Mouse (Mus musculus) liver, embryonic 14.5 days (tissue): ENCODE results near the gene Sdhaf4. TPM values are rescaled to one million over a fixed set of nuclear protein-coding genes. Genes with fewer than 3 reads are reported as not detected.
A peak's percentile ranks its signal among the peaks of the same experiment; 100 is the strongest.
"Not testable (repeated sequence)": the region's sequence is repeated elsewhere in the genome, so short reads cannot be mapped to it uniquely, and the experiment has no call there.

Experiments
- ATAC-seq: fragments of 200-750 bp; cut with Nextera tagmentation; 2 replicates; pipeline ENCODE4 v1.8.0; 2017; ENCODE audit warnings: moderate number of reproducible peaks, mild to moderate bottlenecking, moderate library complexity; ENCODE audit not compliant: insufficient read depth
- DNase-seq, 3 experiments: peaks; one replicate each; pipeline ENCODE4 v3.0.0-alpha.2; 2012 to 2013; ENCODE audit warnings: low read depth in 3 of 3, low spot score in 3 of 3
- H3K27ac ChIP-seq: fragments of 300-500 bp; sonication (generic); 2 replicates; pipeline ENCODE4 v1.5.1; 2014; ENCODE audit warnings: moderate library complexity, mild to moderate bottlenecking, control low read depth, inconsistent platforms
- H3K27me3 ChIP-seq: fragments of 300-500 bp; sonication (generic); 2 replicates; pipeline ENCODE4 v1.6.1; 2014; ENCODE audit warnings: mild to moderate bottlenecking, low read length, moderate library complexity; ENCODE audit not compliant: control insufficient read depth, insufficient read depth
- H3K36me3 ChIP-seq: fragments of 300-500 bp; sonication (generic); replicated peaks from 2 replicates; pipeline ENCODE4 v1.6.1; 2014; ENCODE audit warnings: low read depth; ENCODE audit not compliant: control insufficient read depth, insufficient read depth
- H3K4me1 ChIP-seq, 2 experiments: fragments of 200-500 bp in 1 of 2; fragments of 300-500 bp in 1 of 2; sonication (generic) in 1 of 2; replicated peaks; 2 replicates each; pipeline ENCODE4 v1.6.1; 2012 to 2014; ENCODE audit warnings: antibody characterized with exemption in 1 of 2, inconsistent platforms in 1 of 2, low read length in 1 of 2; ENCODE audit not compliant: control insufficient read depth in 2 of 2, insufficient read depth in 2 of 2
- H3K4me2 ChIP-seq: fragments of 300-500 bp; sonication (generic); 2 replicates; pipeline ENCODE4 v1.6.1; 2014; ENCODE audit warnings: low read depth, mild to moderate bottlenecking, control low read depth, moderate library complexity
- H3K4me3 ChIP-seq, 2 experiments: fragments of 200-500 bp in 1 of 2; fragments of 300-500 bp in 1 of 2; sonication (generic) in 1 of 2; 2 replicates each; pipeline ENCODE4 v1.5.1; 2012 to 2014; ENCODE audit warnings: low read depth in 2 of 2, low read length in 2 of 2, mild to moderate bottlenecking in 2 of 2, control low read depth in 1 of 2, inconsistent platforms in 1 of 2, moderate library complexity in 1 of 2; ENCODE audit not compliant: insufficient read depth in 1 of 2
- H3K9ac ChIP-seq: fragments of 300-500 bp; sonication (generic); replicated peaks from 2 replicates; pipeline ENCODE4 v1.6.1; 2014; ENCODE audit warnings: mild to moderate bottlenecking, control low read depth, moderate library complexity
- H3K9me3 ChIP-seq: fragments of 300-500 bp; sonication (generic); 2 replicates; pipeline ENCODE4 v1.6.1; 2016; ENCODE audit warnings: low read length, mixed read lengths; ENCODE audit not compliant: control insufficient read depth
- CTCF ChIP-seq: IDR thresholded peaks from 2 replicates; pipeline ENCODE4 v1.5.1; 2016; ENCODE audit warnings: antibody characterized with exemption, low read depth, control low read depth
- EP300 ChIP-seq: IDR thresholded peaks from 2 replicates; pipeline ENCODE4 v1.6.1; 2016; ENCODE audit warnings: antibody characterized with exemption, low read depth
- WGBS: fragments of 180-500 bp; shearing (Covaris S2); extraction: QIAGEN DNeasy Blood & Tissue Kit; methylation state at CpG from one replicate; pipeline ENCODE4 v1.1.7; 2014; ENCODE audit not compliant: insufficient replicate concordance; 5-methylcytosine and 5-hydroxymethylcytosine counted together
- polyA plus RNA-seq, 2 experiments: library from polyadenylated mRNA; depleted of rRNA in 1 of 2; stranded (reverse) in 1 of 2; unstranded in 1 of 2; fragments of >200 nt; fragmentation: Nextera tagmentation in 1 of 2; extraction: Ambion mirVana in 1 of 2; gene quantifications; 2 replicates each; pipeline versions ENCODE4 v1.2.1 to v1.2.3; 2012 to 2014

Sdhaf4 gene
- polyA plus RNA-seq, 2 experiments: 13.3 to 39.9 TPM

- Histone ChIP-seq H3K27ac (no peak overlapping the region), H3K4me2 (no peak overlapping the region), H3K9ac (no peak overlapping the region), H3K9me3 (no peaks in the 10 kb centered on the region), H3K4me3 (no peak overlapping the region), H3K36me3 (no peaks in the 10 kb centered on the region), H3K27me3 (no peaks in the 10 kb centered on the region), H3K4me1 (no peaks in the 10 kb centered on the region)
- DNase-seq (no peak), ATAC-seq (no peak)
- no peak for TF ChIP-seq CTCF
- TF ChIP-seq EP300: no peak
- WGBS: 63% methylated on average over 6 of the region's 6 CpGs
Measured at GRCm38 (mm10) chr1:23978281-23978680, 27.2 kb downstream of the Sdhaf4 start.

- H3K27ac ChIP-seq, H3K36me3 ChIP-seq, H3K4me2 ChIP-seq, H3K9me3 ChIP-seq, DNase-seq, H3K9ac ChIP-seq, H3K4me3 ChIP-seq, H3K27me3 ChIP-seq, H3K4me1 ChIP-seq, ATAC-seq: not testable (repeated sequence)
- WGBS: 65% methylated on average over 3 of the region's 4 CpGs
Measured at GRCm38 (mm10) chr1:23971159-23971558, 34.3 kb downstream of the Sdhaf4 start.

- no peak for ATAC-seq
- WGBS: 66% methylated on average over 9 of the region's 9 CpGs
Measured at GRCm38 (mm10) chr1:23968027-23968725, 37.3 kb downstream of the Sdhaf4 start.

GRCm38 (mm10) chr1:23966226-23966625, 39.2 kb downstream of the Sdhaf4 start:
- Histone ChIP-seq H3K4me1 (no peaks in the 10 kb centered on the region; a peak in 1 of 4 replicates), H3K9me3 (no peaks in the 10 kb centered on the region), H3K9ac (no peak overlapping the region), H3K27ac (no peak overlapping the region), H3K4me3 (no peak overlapping the region), H3K36me3 (no peaks in the 10 kb centered on the region), H3K4me2 (no peak overlapping the region), H3K27me3 (no peaks in the 10 kb centered on the region)
- TF ChIP-seq CTCF (no peak), EP300 (peak; percentile 28; the same call in 1 of the 2 replicates)
- ATAC-seq (peak; percentile 84), DNase-seq (peak in 2 of 3 experiments; percentile 9 to 17)
- WGBS: 21% methylated on average over 1 of the region's 1 CpGs

More at GRCm38 (mm10) chr1:23968027-23968725, 37.3 kb downstream of the Sdhaf4 start:
- Histone ChIP-seq H3K4me1 (no peaks in the 10 kb centered on the region; a peak in 1 of 4 replicates), H3K4me3 (no peak overlapping the region), H3K27me3 (no peaks in the 10 kb centered on the region), H3K27ac (no peak overlapping the region), H3K4me2 (no peak overlapping the region), H3K36me3 (no peaks in the 10 kb centered on the region), H3K9me3 (no peaks in the 10 kb centered on the region), H3K9ac (no peak overlapping the region)
- TF ChIP-seq EP300 (no peak), CTCF (no peak)
- no peak for DNase-seq

- Histone ChIP-seq H3K9ac (no peak overlapping the region), H3K4me1 (no peaks in the 10 kb centered on the region; a peak in 1 of 4 replicates), H3K9me3 (no peaks in the 10 kb centered on the region), H3K27ac (no peak overlapping the region), H3K36me3 (no peaks in the 10 kb centered on the region), H3K4me3 (no peak overlapping the region), H3K4me2 (peak overlapping the region; percentile 44), H3K27me3 (no peaks in the 10 kb centered on the region)
- ATAC-seq (no peak), DNase-seq (no peak)
- TF ChIP-seq CTCF (no peak), EP300 (no peak)
- WGBS: 18% methylated on average over 6 of the region's 6 CpGs
Measured at GRCm38 (mm10) chr1:23959415-23959732, 46.1 kb downstream of the Sdhaf4 start.
